Mouse (Mus musculus) lung, adult 2 months (tissue): ENCODE data around the gene 1110032A03Rik.

Source experiments
- CTCF ChIP-seq: fragments of 200-500 bp; IDR thresholded peaks from 2 replicates; pipeline ENCODE4 v1.5.1; 2011; ENCODE audit warnings: mild to moderate bottlenecking, low read length, control low read depth; ENCODE audit not compliant: insufficient read depth
- POLR2A ChIP-seq: fragments of 200-500 bp; IDR thresholded peaks from 2 replicates; pipeline ENCODE4 v1.6.1; 2011; ENCODE audit warnings: low read depth, mild to moderate bottlenecking, control low read depth, low read length, borderline replicate concordance; ENCODE audit errors: extremely low read depth

GRCm38 (mm10) chr9:50813796-50814195 is 38.5 kb upstream of the 1110032A03Rik start:
- TF ChIP-seq POLR2A (no peak), CTCF (no peak)
